Comparison of ENCODE assay signal across 13 mouse cellular contexts in the genomic region with DNA sequence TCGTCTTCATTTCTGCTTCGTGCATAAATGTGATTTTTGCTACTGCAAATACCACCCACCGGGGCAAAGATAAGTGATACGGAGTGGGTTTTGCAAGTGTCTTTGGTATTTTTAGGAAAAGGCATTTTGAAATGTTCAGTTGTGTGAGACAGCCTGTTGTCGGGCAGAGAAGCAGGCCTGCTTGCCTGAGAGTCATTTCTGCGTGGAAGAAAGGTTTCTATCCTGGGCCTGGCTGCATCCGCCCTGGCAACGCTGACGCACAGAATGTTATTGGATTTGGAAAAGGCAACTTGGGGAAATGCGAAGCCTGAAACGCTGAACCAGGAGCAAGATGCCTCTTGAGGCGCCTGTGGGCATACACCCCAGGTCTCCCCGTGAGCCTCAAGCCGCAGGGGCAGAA. TPM values are rescaled to one million over a fixed set of nuclear protein-coding genes. Genes with fewer than 3 reads are reported as not detected.
A peak's percentile ranks its signal among the peaks of the same experiment; 100 is the strongest.
DNase-seq lines count a peak whose midpoint lies in the region; ATAC-seq lines count a peak whose summit lies in the region.
"Had no signal": no experiment of that assay in that cellular context is flagged by ENCODE, and none has a peak within 500 bp of the region (broad histone marks: within the 10 kb centered on the region; RNA-seq: fewer than 3 reads in every experiment).

No protein-coding gene starts in this region.

- no peaks in the 10 kb centered on the region for H3K36me3 ChIP-seq in forebrain, embryonic 13.5 days (ENCODE audit: poor library complexity, severe bottlenecking)
- H3K36me3 ChIP-seq: stomach, embryonic 15.5 days had no signal

- no peaks in the 10 kb centered on the region for H3K27me3 ChIP-seq in forebrain, embryonic 13.5 days
- H3K27me3 ChIP-seq: stomach, embryonic 15.5 days had no signal

- H3K9me3 ChIP-seq in forebrain, embryonic 13.5 days (replicated peaks) = no peaks in the 10 kb centered on the region
- H3K9me3 ChIP-seq: stomach, embryonic 15.5 days had no signal

- no peak overlapping the region for H3K4me2 ChIP-seq in forebrain, embryonic 13.5 days
- H3K4me2 ChIP-seq: lung, embryonic 14.5 days; stomach, embryonic 15.5 days had no signal

- intact Hi-C loops in heart, postnatal 10 days (cut with DNase I) = no loop called here

- no peaks in the 10 kb centered on the region for H3K4me1 ChIP-seq in forebrain, embryonic 13.5 days
- H3K4me1 ChIP-seq: stomach, embryonic 15.5 days had no signal

- no peak for ATAC-seq in forebrain, embryonic 13.5 days
- ATAC-seq: CD4-positive, CD25-positive, alpha-beta regulatory T cell, adult 4 months had no signal

- peak; percentile 38 for DNase-seq in kidney, adult 18-20 months
- DNase-seq in kidney, postnatal 14 days = no peak
- peak; percentile 70 to 77 for DNase-seq in frontal cortex, postnatal 14 days (ENCODE audit: low spot score in 2 of 2)
- peak; percentile 71 to 86 for DNase-seq in left cerebral cortex, adult 18-20 months (ENCODE audit: low spot score in 2 of 2)
- peak; percentile 66 for DNase-seq in right cerebral cortex, postnatal 14 days
- DNase-seq in spleen, postnatal 10 days (ENCODE audit: low spot score in 2 of 2) = no peak
- DNase-seq in heart, postnatal 10 days = no peak
- DNase-seq: adrenal gland, adult 2 months; heart, postnatal 36 days; lung, embryonic 14.5 days had no signal

- 85% methylated on average over 14 of the region's 14 CpGs for WGBS in forebrain, embryonic 13.5 days

- no peak overlapping the region for H3K4me3 ChIP-seq in forebrain, embryonic 13.5 days
- H3K4me3 ChIP-seq: stomach, embryonic 15.5 days had no signal

- H3K9ac ChIP-seq in forebrain, embryonic 13.5 days = no peak overlapping the region
- H3K9ac ChIP-seq: lung, embryonic 14.5 days; stomach, embryonic 15.5 days had no signal

- H3K27ac ChIP-seq in forebrain, embryonic 13.5 days = no peak overlapping the region
- H3K27ac ChIP-seq: stomach, embryonic 15.5 days had no signal

RNA-seq across cellular contexts. Expression of gene Npas2, which starts 16.3 kb away (rescaled TPM):
- 10 to 100 TPM; 58.8 to 70.4 TPM for total RNA-seq in left cerebral cortex, adult 18-20 months (2021)
- polyA plus RNA-seq in forebrain, embryonic 13.5 days (2015; fragmentation: Nextera tagmentation; extraction: Ambion mirVana) = 0.15 and 0.37 TPM in 2 replicates
- 10 to 100 TPM; 11.0 to 15.0 TPM for total RNA-seq in heart, postnatal 10 days (2021)

Comparison
In these comparisons a context has a peak if more than half of its experiments do, and no peak if none do; other contexts are left out.
1. DNase-seq: peak in kidney, adult 18-20 months (single experiment), frontal cortex, postnatal 14 days (2 of 2), left cerebral cortex, adult 18-20 months (2 of 2) and right cerebral cortex, postnatal 14 days (single experiment); none in kidney, postnatal 14 days (single experiment), spleen, postnatal 10 days (0 of 2) and heart, postnatal 10 days (0 of 2).